Mouse (Mus musculus) bone marrow macrophage, adult 2 months (primary cell): ENCODE data around the gene Lrfn3.

Experiments used
- CTCF ChIP-seq: IDR thresholded peaks from 2 replicates; pipeline ENCODE4 v1.5.1; 2012; ENCODE audit warnings: low read depth, mild to moderate bottlenecking, low read length, moderate library complexity
- POLR2A ChIP-seq: IDR thresholded peaks from 2 replicates; pipeline ENCODE4 v1.6.1; 2012; ENCODE audit warnings: mild to moderate bottlenecking, low read depth, low read length, borderline replicate concordance

- TF ChIP-seq CTCF, result no peak
- no peak for TF ChIP-seq POLR2A
Observed at GRCm38 (mm10) chr7:30402343-30402742, 39.8 kb upstream of the Lrfn3 start.
